Mouse (Mus musculus): ENCODE results near the gene Prelp. TPM values are rescaled to one million over a fixed set of nuclear protein-coding genes. Genes with fewer than 3 reads are reported as not detected.

Prelp gene
- polyA plus RNA-seq, 1 experiment, result 38.2 TPM

- H3K27ac ChIP-seq (ENCODE audit: insufficient read depth, low read depth, low read length), result no peak overlapping the region
- DNase-seq, result no peak
- WGBS, result 86% methylated on average over 3 of the region's 3 CpGs
- H3K4me3 ChIP-seq (ENCODE audit: insufficient read depth, low read depth, low read length), result no peak overlapping the region
- no peaks in the 10 kb centered on the region for H3K36me3 ChIP-seq (ENCODE audit: control insufficient read depth, insufficient read depth, low read length)
- no peaks in the 10 kb centered on the region for H3K4me1 ChIP-seq (ENCODE audit: control insufficient read depth, insufficient read depth, low read length)
- TF ChIP-seq POLR2A (IDR thresholded peaks at IDR 0.05; ENCODE audit: low read depth, low read length), result no peak
- no peak for TF ChIP-seq CTCF (conservative IDR thresholded peaks at IDR 0.05; ENCODE audit: insufficient read depth, insufficient read length, low read depth, low read length)
- H3K27me3 ChIP-seq (replicated peaks; ENCODE audit: control insufficient read depth, insufficient read depth, low read length), result no peaks in the 10 kb centered on the region
Observed at GRCm38 (mm10) chr1:133941904-133942303, 20.7 kb upstream of the Prelp start.

- TF ChIP-seq CTCF (conservative IDR thresholded peaks at IDR 0.05; ENCODE audit: insufficient read depth, insufficient read length, low read depth, low read length) (no peak), POLR2A (IDR thresholded peaks at IDR 0.05; ENCODE audit: low read depth, low read length) (no peak)
- no peaks in the 10 kb centered on the region for H3K27me3 ChIP-seq (replicated peaks; ENCODE audit: control insufficient read depth, insufficient read depth, low read length)
- H3K36me3 ChIP-seq (ENCODE audit: control insufficient read depth, insufficient read depth, low read length), result no peaks in the 10 kb centered on the region
- 81% methylated on average over 11 of the region's 11 CpGs for WGBS
- H3K4me1 ChIP-seq (ENCODE audit: control insufficient read depth, insufficient read depth, low read length), result no peaks in the 10 kb centered on the region
- DNase-seq, result no peak
- no peak overlapping the region for H3K27ac ChIP-seq (ENCODE audit: insufficient read depth, low read depth, low read length)
- H3K4me3 ChIP-seq (ENCODE audit: insufficient read depth, low read depth, low read length), result no peak overlapping the region
Observed at GRCm38 (mm10) chr1:133941158-133941860, 20.1 kb upstream of the Prelp start.

GRCm38 (mm10) chr1:133940481-133941092 is 19.4 kb upstream of the Prelp start:
- no peak overlapping the region for H3K4me3 ChIP-seq (ENCODE audit: insufficient read depth, low read depth, low read length)
- no peaks in the 10 kb centered on the region for H3K4me1 ChIP-seq (ENCODE audit: control insufficient read depth, insufficient read depth, low read length)
- no peaks in the 10 kb centered on the region for H3K36me3 ChIP-seq (ENCODE audit: control insufficient read depth, insufficient read depth, low read length)
- no peak for TF ChIP-seq POLR2A (IDR thresholded peaks at IDR 0.05; ENCODE audit: low read depth, low read length)
- TF ChIP-seq CTCF (conservative IDR thresholded peaks at IDR 0.05; ENCODE audit: insufficient read depth, insufficient read length, low read depth, low read length), result no peak
- no peaks in the 10 kb centered on the region for H3K27me3 ChIP-seq (replicated peaks; ENCODE audit: control insufficient read depth, insufficient read depth, low read length)
- no peak for DNase-seq
- 90% methylated on average over 3 of the region's 3 CpGs for WGBS
- H3K27ac ChIP-seq (ENCODE audit: insufficient read depth, low read depth, low read length), result no peak overlapping the region

- Histone ChIP-seq H3K27me3 (replicated peaks; ENCODE audit: control insufficient read depth, insufficient read depth, low read length) (no peaks in the 10 kb centered on the region), H3K4me1 (ENCODE audit: control insufficient read depth, insufficient read depth, low read length) (no peaks in the 10 kb centered on the region), H3K4me3 (ENCODE audit: insufficient read depth, low read depth, low read length) (no peak overlapping the region), H3K27ac (ENCODE audit: insufficient read depth, low read depth, low read length) (no peak overlapping the region), H3K36me3 (ENCODE audit: control insufficient read depth, insufficient read depth, low read length) (no peaks in the 10 kb centered on the region)
- DNase-seq, result no peak
- 92% methylated on average over 8 of the region's 8 CpGs for WGBS
- TF ChIP-seq CTCF (conservative IDR thresholded peaks at IDR 0.05; ENCODE audit: insufficient read depth, insufficient read length, low read depth, low read length) (no peak), POLR2A (IDR thresholded peaks at IDR 0.05; ENCODE audit: low read depth, low read length) (no peak)
Observed at GRCm38 (mm10) chr1:133939708-133940107, 18.5 kb upstream of the Prelp start.

- H3K27ac ChIP-seq (ENCODE audit: insufficient read depth, low read depth, low read length), result no peak overlapping the region
- H3K27me3 ChIP-seq (replicated peaks; ENCODE audit: control insufficient read depth, insufficient read depth, low read length), result no peaks in the 10 kb centered on the region
- H3K4me3 ChIP-seq (ENCODE audit: insufficient read depth, low read depth, low read length), result no peak overlapping the region
- no peaks in the 10 kb centered on the region for H3K36me3 ChIP-seq (ENCODE audit: control insufficient read depth, insufficient read depth, low read length)
- no peaks in the 10 kb centered on the region; the same call in 1 of the 2 replicates for H3K4me1 ChIP-seq (ENCODE audit: control insufficient read depth, insufficient read depth, low read length)
- 93% methylated on average over 3 of the region's 3 CpGs for WGBS
- peak; percentile 20; the same call in 1 of the 2 replicates for TF ChIP-seq CTCF (conservative IDR thresholded peaks at IDR 0.05; ENCODE audit: insufficient read depth, insufficient read length, low read depth, low read length)
- no peak for TF ChIP-seq POLR2A (IDR thresholded peaks at IDR 0.05; ENCODE audit: low read depth, low read length)
- DNase-seq, result no peak
Observed at GRCm38 (mm10) chr1:133936169-133936568, 15.0 kb upstream of the Prelp start.

GRCm38 (mm10) chr1:133934354-133934963 is 13.2 kb upstream of the Prelp start:
- no peak for DNase-seq
- no peaks in the 10 kb centered on the region; the same call in 1 of the 2 replicates for H3K4me1 ChIP-seq (ENCODE audit: control insufficient read depth, insufficient read depth, low read length)
- 86% methylated on average over 10 of the region's 10 CpGs for WGBS
- H3K27ac ChIP-seq (ENCODE audit: insufficient read depth, low read depth, low read length), result no peak overlapping the region
- TF ChIP-seq POLR2A (IDR thresholded peaks at IDR 0.05; ENCODE audit: low read depth, low read length) (no peak), CTCF (conservative IDR thresholded peaks at IDR 0.05; ENCODE audit: insufficient read depth, insufficient read length, low read depth, low read length) (no peak)
- H3K4me3 ChIP-seq (ENCODE audit: insufficient read depth, low read depth, low read length), result no peak overlapping the region
- no peaks in the 10 kb centered on the region for H3K36me3 ChIP-seq (ENCODE audit: control insufficient read depth, insufficient read depth, low read length)
- H3K27me3 ChIP-seq (replicated peaks; ENCODE audit: control insufficient read depth, insufficient read depth, low read length), result no peaks in the 10 kb centered on the region

Measured in kidney, adult 2 months (tissue).